Comparison of ENCODE assay signal across 10 mouse cellular contexts in genomic region chr5:110387332-110387731, GRCm38 (mm10). TPM values are rescaled to one million over a fixed set of nuclear protein-coding genes. Genes with fewer than 3 reads are reported as not detected.
A peak's percentile ranks its signal among the peaks of the same experiment; 100 is the strongest.
DNase-seq lines count a peak whose midpoint lies in the region; ATAC-seq and TF ChIP-seq lines count a peak whose summit lies in the region.
"Had no signal": no experiment of that assay in that cellular context is flagged by ENCODE, and none has a peak within 500 bp of the region (broad histone marks: within the 10 kb centered on the region; RNA-seq: fewer than 3 reads in every experiment).

No protein-coding gene starts in this region.

- no peaks in the 10 kb centered on the region for H3K9me3 ChIP-seq in heart, embryonic 14.5 days (ENCODE audit: control insufficient read depth, low read length)
- no peaks in the 10 kb centered on the region for H3K9me3 ChIP-seq in ES-E14 (ENCODE audit: control insufficient read depth, insufficient read depth, low read depth, low read length)
- H3K9me3 ChIP-seq in hindbrain, embryonic 10.5 days: no peaks in the 10 kb centered on the region
- H3K9me3 ChIP-seq in liver, postnatal 0 days (ENCODE audit: low read length): no peaks in the 10 kb centered on the region

- ATAC-seq in heart, embryonic 14.5 days (ENCODE audit: insufficient number of reproducible peaks, insufficient read depth, low FRiP score, low read depth): no peak
- ATAC-seq in liver, postnatal 0 days: no peak
- ATAC-seq in monocyte, adult 5-6 weeks (replicated peaks; ENCODE audit: insufficient number of reproducible peaks, low FRiP score, low TSS enrichment, poor library complexity, severe bottlenecking): no peak

- no peak overlapping the region for H3K27ac ChIP-seq in heart, embryonic 14.5 days (replicated peaks in 1 of 2; ENCODE audit: control insufficient read depth in 1 of 2, insufficient read depth in 1 of 2, low read depth in 2 of 2, low read length in 2 of 2)
- no peak overlapping the region for H3K27ac ChIP-seq in ES-E14 (ENCODE audit: insufficient read depth, low read depth, low read length, poor library complexity, severe bottlenecking)
- peak overlapping the region; percentile 86 for H3K27ac ChIP-seq in hindbrain, embryonic 10.5 days
- H3K27ac ChIP-seq in liver, postnatal 0 days (ENCODE audit: low read depth): no peak overlapping the region

- H3K4me2 ChIP-seq in heart, embryonic 14.5 days (ENCODE audit: low read length): peak overlapping the region; percentile 93
- peak overlapping the region; percentile 75 for H3K4me2 ChIP-seq in liver, postnatal 0 days (ENCODE audit: low read depth, low read length)

- in situ Hi-C loops in ES-E14 (cut with MboI; ENCODE audit: low sequenced_read_pairs in 2 of 2, unreplicated experiment in 2 of 2): no loop called here

- peaks cover 10 to 22% of the 10 kb centered on the region in 2 experiments for H3K4me1 ChIP-seq in heart, embryonic 14.5 days (ENCODE audit: control insufficient read depth in 2 of 2, insufficient read depth in 2 of 2, low read length in 2 of 2)
- peaks cover 0 to 7% of the 10 kb centered on the region in 2 experiments; a peak in 1 of 4 replicates for H3K4me1 ChIP-seq in ES-E14 (ENCODE audit: control insufficient read depth in 2 of 2, insufficient read depth in 2 of 2, low read length in 2 of 2, poor library complexity in 1 of 2)
- H3K4me1 ChIP-seq in hindbrain, embryonic 10.5 days (replicated peaks): peaks cover 40% of the 10 kb centered on the region
- peaks cover 5% of the 10 kb centered on the region; the same call in 1 of the 2 replicates for H3K4me1 ChIP-seq in liver, postnatal 0 days (ENCODE audit: insufficient read depth)

- TF ChIP-seq CTCF in liver, postnatal 0 days (IDR thresholded peaks at IDR 0.05; ENCODE audit: low read depth): no peak

- DNase-seq in heart, postnatal 25 days (ENCODE audit: low spot score): no peak
- no peak for DNase-seq in ES-E14 (ENCODE audit: low read depth, low spot score)
- DNase-seq in hindbrain, embryonic 10.5 days (ENCODE audit: low spot score): no peak
- no peak for DNase-seq in liver, postnatal 0 days
- no peak for DNase-seq in frontal cortex, postnatal 10 days (ENCODE audit: low spot score in 2 of 2)
- DNase-seq in retina, embryonic 14.5 days (ENCODE audit: low spot score): no peak

- 20% methylated on average over 8 of the region's 8 CpGs for WGBS in heart, embryonic 14.5 days
- WGBS in hindbrain, embryonic 10.5 days: 17% methylated on average over 8 of the region's 8 CpGs
- 30% methylated on average over 8 of the region's 8 CpGs for WGBS in liver, postnatal 0 days (ENCODE audit: insufficient replicate concordance)

- peak overlapping the region; percentile 75 for H3K9ac ChIP-seq in heart, embryonic 14.5 days (ENCODE audit: low read length)
- peak overlapping the region; percentile 30; the same call in 1 of the 2 replicates for H3K9ac ChIP-seq in ES-E14 (ENCODE audit: insufficient read depth, low read depth, low read length, poor library complexity, severe bottlenecking)
- 0 out of 2 replicates have a peak overlapping the region, but pooled peaks have one; percentile 11 for H3K9ac ChIP-seq in liver, postnatal 0 days (replicated peaks)

- no peak for TF ChIP-seq EP300 in liver, postnatal 0 days (IDR thresholded peaks at IDR 0.05; ENCODE audit: low read depth)

- H3K27me3 ChIP-seq in heart, embryonic 14.5 days (ENCODE audit: control insufficient read depth, insufficient read depth, low read length): no peaks in the 10 kb centered on the region
- peaks cover 37% of the 10 kb centered on the region for H3K27me3 ChIP-seq in hindbrain, embryonic 10.5 days (ENCODE audit: insufficient read depth, poor library complexity, severe bottlenecking)
- H3K27me3 ChIP-seq in liver, postnatal 0 days (ENCODE audit: insufficient read depth, low read length): peaks cover 7% of the 10 kb centered on the region; the same call in 1 of the 2 replicates
- H3K27me3 ChIP-seq: CH12.LX had no signal

- no peaks in the 10 kb centered on the region for H3K36me3 ChIP-seq in heart, embryonic 14.5 days (ENCODE audit: control insufficient read depth, insufficient read depth, low read length)
- no peaks in the 10 kb centered on the region; the same call in 1 of the 2 replicates for H3K36me3 ChIP-seq in ES-E14 (ENCODE audit: control insufficient read depth, insufficient read depth, low read length, poor library complexity, severe bottlenecking)
- no peaks in the 10 kb centered on the region for H3K36me3 ChIP-seq in hindbrain, embryonic 10.5 days
- H3K36me3 ChIP-seq in liver, postnatal 0 days (replicated peaks; ENCODE audit: insufficient read depth, low read length): 0 out of 2 replicates have a peak, but pooled peaks cover 2% of the 10 kb centered on the region

- intact Hi-C loops in heart, postnatal 25 days (cut with DNase I): no loop called here

- H3K4me3 ChIP-seq in heart, embryonic 14.5 days (ENCODE audit: control insufficient read depth in 1 of 2, insufficient read depth in 1 of 2, low read depth in 1 of 2, low read length in 2 of 2): peak overlapping the region; percentile 62 to 75
- H3K4me3 ChIP-seq in ES-E14 (ENCODE audit: insufficient read depth in 1 of 2, low read depth in 1 of 2, low read length in 2 of 2, poor library complexity in 1 of 2, severe bottlenecking in 1 of 2): peak overlapping the region; percentile 73 to 82
- H3K4me3 ChIP-seq in hindbrain, embryonic 10.5 days: peak overlapping the region; percentile 71
- peak overlapping the region; percentile 47 for H3K4me3 ChIP-seq in liver, postnatal 0 days (ENCODE audit: low read depth, low read length)

TF ChIP-seq in ES-E14, 5 proteins besides CTCF, POLR2A, EP300 and RAD21:
- TF ChIP-seq ZNF384 (IDR thresholded peaks at IDR 0.05; ENCODE audit: low read depth, low read length): no peak
- no peak for TF ChIP-seq HCFC1 (IDR thresholded peaks at IDR 0.05; ENCODE audit: borderline replicate concordance, insufficient read depth, low read length)
- no peak for TF ChIP-seq MAFK (IDR thresholded peaks at IDR 0.05; ENCODE audit: insufficient read depth, low read depth, low read length)
- TF ChIP-seq CHD2 (IDR thresholded peaks at IDR 0.05; ENCODE audit: low read depth, low read length): no peak
- no peak for TF ChIP-seq ZC3H11A (IDR thresholded peaks at IDR 0.05; ENCODE audit: borderline replicate concordance, low read depth, low read length)

RNA-seq across cellular contexts. Expression of gene Lrcol1, which starts 42.8 kb away (rescaled TPM):
- not detected in 2 replicates for polyA plus RNA-seq in heart, embryonic 14.5 days (2014; fragmentation: Nextera tagmentation; extraction: Ambion mirVana)
- total RNA-seq in heart, postnatal 25 days (2021): not detected
- 1.3 and 2.5 TPM in 2 replicates for total RNA-seq in ES-E14 (2012; rRNA removed)
- polyA plus RNA-seq in hindbrain, embryonic 10.5 days (2016; fragmentation: Nextera tagmentation; extraction: Ambion mirVana): not detected in 2 replicates
- not detected in 2 replicates for polyA plus RNA-seq in liver, postnatal 0 days (2015; fragmentation: Nextera tagmentation; extraction: Ambion mirVana)
- total RNA-seq in monocyte, adult 5-6 weeks (2017): not detected in 3 replicates
- total RNA-seq: CH12.LX; hematopoietic stem cell, adult 5-6 weeks had no signal

RNA-seq across cellular contexts. Expression of gene P2rx2, which starts 44.3 kb away (rescaled TPM):
- polyA plus RNA-seq in heart, embryonic 14.5 days (2014; fragmentation: Nextera tagmentation; extraction: Ambion mirVana): not detected in 2 replicates
- not detected for total RNA-seq in heart, postnatal 25 days (2021)
- total RNA-seq in ES-E14 (2012; rRNA removed): 1.3 and 2.2 TPM in 2 replicates
- polyA plus RNA-seq in hindbrain, embryonic 10.5 days (2016; fragmentation: Nextera tagmentation; extraction: Ambion mirVana): 0.57 and 0.92 TPM in 2 replicates
- 0.07 and 0.09 TPM in 2 replicates for polyA plus RNA-seq in liver, postnatal 0 days (2015; fragmentation: Nextera tagmentation; extraction: Ambion mirVana)
- total RNA-seq in monocyte, adult 5-6 weeks (2017): not detected in 3 replicates
- total RNA-seq: CH12.LX had no signal

Comparison
In these comparisons a context has a peak if more than half of its experiments do, and no peak if none do; other contexts are left out.
1. H3K9ac ChIP-seq: peak in every context shown above with its lines; median percentile 75 in heart, embryonic 14.5 days; 30 in ES-E14; 11 in liver, postnatal 0 days.